Mouse (Mus musculus): ENCODE data around the gene Mc1r. TPM values are rescaled to one million over a fixed set of nuclear protein-coding genes. Genes with fewer than 3 reads are reported as not detected.
"Not testable (repeated sequence)": the region's sequence is repeated elsewhere in the genome, so short reads cannot be mapped to it uniquely, and the experiment has no call there.

Mc1r gene
- polyA plus RNA-seq, 1 experiment from 2014 or later = 0.14 TPM

GRCm38 (mm10) chr8:123426511-123427509 lies 19.9 kb downstream of the Mc1r start:
- WGBS = 95% methylated on average over 27 of the region's 27 CpGs
- H3K4me1 ChIP-seq = peaks cover 9% of the 10 kb centered on the region; the same call in 1 of the 2 replicates
- H3K36me3 ChIP-seq (replicated peaks) = peaks cover 9% of the 10 kb centered on the region; the same call in 1 of the 2 replicates
- H3K27ac ChIP-seq = no peak overlapping the region
- no peak overlapping the region for H3K4me3 ChIP-seq (replicated peaks)
- no peak overlapping the region for H3K9ac ChIP-seq
- H3K4me2 ChIP-seq = no peak overlapping the region
- H3K9me3 ChIP-seq = peaks cover 45% of the 10 kb centered on the region
- H3K27me3 ChIP-seq = no peaks in the 10 kb centered on the region
- no peak for ATAC-seq (ENCODE audit: low FRiP score)

- Histone ChIP-seq H3K36me3 (replicated peaks) (peaks cover under 1% of the 10 kb centered on the region; the same call in 1 of the 2 replicates), H3K9ac (no peak overlapping the region), H3K27ac (no peak overlapping the region), H3K9me3 (peaks cover 55% of the 10 kb centered on the region), H3K4me2 (no peak overlapping the region), H3K4me1 (0 out of 2 replicates have a peak, but pooled peaks cover under 1% of the 10 kb centered on the region), H3K4me3 (replicated peaks) (no peak overlapping the region), H3K27me3 (no peaks in the 10 kb centered on the region)
- 97% methylated on average over 24 of the region's 24 CpGs for WGBS
- ATAC-seq (ENCODE audit: low FRiP score) = no peak
These were observed 20.9 kb downstream of the Mc1r start for GRCm38 (mm10) chr8:123427639-123428275.

- no peaks in the 10 kb centered on the region for H3K4me1 ChIP-seq
- ATAC-seq (ENCODE audit: low FRiP score) = no peak
- H3K4me2 ChIP-seq = no peak overlapping the region
- no peaks in the 10 kb centered on the region for H3K27me3 ChIP-seq
- H3K9ac ChIP-seq = no peak overlapping the region
- H3K9me3 ChIP-seq = peaks cover 56% of the 10 kb centered on the region
- WGBS = 98% methylated on average over 29 of the region's 29 CpGs
- no peak overlapping the region for H3K27ac ChIP-seq
- no peaks in the 10 kb centered on the region for H3K36me3 ChIP-seq (replicated peaks)
- no peak overlapping the region for H3K4me3 ChIP-seq (replicated peaks)
These were observed 21.5 kb downstream of the Mc1r start for GRCm38 (mm10) chr8:123428343-123428893.

- 96% methylated on average over 23 of the region's 23 CpGs for WGBS
These were observed 22.2 kb downstream of the Mc1r start for GRCm38 (mm10) chr8:123428939-123429721.

GRCm38 (mm10) chr8:123429722-123430013 lies 22.8 kb downstream of the Mc1r start:
- H3K4me1 ChIP-seq; ATAC-seq (ENCODE audit: low FRiP score): not testable (repeated sequence)
- 95% methylated on average over 15 of the region's 15 CpGs for WGBS

More at GRCm38 (mm10) chr8:123428939-123429721, 22.2 kb downstream of the Mc1r start:
- Histone ChIP-seq H3K4me1 (no peaks in the 10 kb centered on the region), H3K27me3 (no peaks in the 10 kb centered on the region), H3K4me3 (replicated peaks) (no peak overlapping the region), H3K9me3 (peaks cover 56% of the 10 kb centered on the region), H3K4me2 (no peak overlapping the region), H3K27ac (no peak overlapping the region), H3K36me3 (replicated peaks) (no peaks in the 10 kb centered on the region), H3K9ac (no peak overlapping the region)
- ATAC-seq (ENCODE audit: low FRiP score) = no peak

GRCm38 (mm10) chr8:123430936-123431335 lies 24.0 kb downstream of the Mc1r start:
- 89% methylated on average over 8 of the region's 8 CpGs for WGBS
- not testable (repeated sequence) for ATAC-seq (ENCODE audit: low FRiP score); H3K27ac ChIP-seq; H3K9ac ChIP-seq; H3K27me3 ChIP-seq; H3K4me2 ChIP-seq; H3K4me3 ChIP-seq (replicated peaks); H3K4me1 ChIP-seq; H3K36me3 ChIP-seq (replicated peaks)
- peaks cover 65% of the 10 kb centered on the region for H3K9me3 ChIP-seq

More at GRCm38 (mm10) chr8:123429722-123430013, 22.8 kb downstream of the Mc1r start:
- H3K36me3 ChIP-seq (replicated peaks); H3K27ac ChIP-seq; H3K4me3 ChIP-seq (replicated peaks); H3K27me3 ChIP-seq; H3K4me2 ChIP-seq; H3K9ac ChIP-seq: not testable (repeated sequence)
- peaks cover 60% of the 10 kb centered on the region for H3K9me3 ChIP-seq

- Histone ChIP-seq H3K9ac (no peak overlapping the region), H3K27me3 (no peaks in the 10 kb centered on the region), H3K4me1 (no peaks in the 10 kb centered on the region), H3K9me3 (peaks cover 60% of the 10 kb centered on the region), H3K4me3 (replicated peaks) (no peak overlapping the region), H3K4me2 (no peak overlapping the region), H3K27ac (no peak overlapping the region), H3K36me3 (replicated peaks) (no peaks in the 10 kb centered on the region)
- 95% methylated on average over 25 of the region's 25 CpGs for WGBS
- ATAC-seq (ENCODE audit: low FRiP score) = no peak
These were observed 24.9 kb downstream of the Mc1r start for GRCm38 (mm10) chr8:123431616-123432365.

GRCm38 (mm10) chr8:123432381-123432780 lies 25.5 kb downstream of the Mc1r start:
- Histone ChIP-seq H3K27me3 (no peaks in the 10 kb centered on the region), H3K4me1 (no peaks in the 10 kb centered on the region), H3K9ac (no peak overlapping the region), H3K27ac (no peak overlapping the region), H3K9me3 (peaks cover 54% of the 10 kb centered on the region), H3K4me2 (no peak overlapping the region), H3K36me3 (replicated peaks) (no peaks in the 10 kb centered on the region), H3K4me3 (replicated peaks) (no peak overlapping the region)
- WGBS = 95% methylated on average over 16 of the region's 16 CpGs
- ATAC-seq (ENCODE audit: low FRiP score) = no peak

- peaks cover 44% of the 10 kb centered on the region for H3K9me3 ChIP-seq
- H3K9ac ChIP-seq; H3K36me3 ChIP-seq (replicated peaks); H3K27ac ChIP-seq; ATAC-seq (ENCODE audit: low FRiP score); H3K4me3 ChIP-seq (replicated peaks); H3K4me1 ChIP-seq; H3K27me3 ChIP-seq; H3K4me2 ChIP-seq: not testable (repeated sequence)
- WGBS = 97% methylated on average over 47 of the region's 47 CpGs
These were observed 26.5 kb downstream of the Mc1r start for GRCm38 (mm10) chr8:123433241-123433974.

- ATAC-seq (ENCODE audit: low FRiP score) = no peak
- WGBS = 92% methylated on average over 2 of the region's 2 CpGs
- no peak overlapping the region for H3K27ac ChIP-seq
- H3K4me1 ChIP-seq = peaks cover 9% of the 10 kb centered on the region
- no peak overlapping the region for H3K9ac ChIP-seq
- H3K4me3 ChIP-seq (replicated peaks) = no peak overlapping the region
- no peaks in the 10 kb centered on the region for H3K9me3 ChIP-seq
- H3K36me3 ChIP-seq (replicated peaks) = no peaks in the 10 kb centered on the region
- H3K27me3 ChIP-seq = 0 out of 2 replicates have a peak, but pooled peaks cover 5% of the 10 kb centered on the region
- no peak overlapping the region for H3K4me2 ChIP-seq
These were observed 34.9 kb downstream of the Mc1r start for GRCm38 (mm10) chr8:123441788-123442187.

GRCm38 (mm10) chr8:123442351-123442750 lies 35.4 kb downstream of the Mc1r start:
- peak overlapping the region; percentile 72 for H3K4me2 ChIP-seq
- H3K9me3 ChIP-seq = no peaks in the 10 kb centered on the region
- no peaks in the 10 kb centered on the region for H3K36me3 ChIP-seq (replicated peaks)
- H3K9ac ChIP-seq = peak overlapping the region; percentile 75; the same call in 1 of the 2 replicates
- ATAC-seq (ENCODE audit: low FRiP score) = no peak; the same call in 1 of the 2 replicates
- no peak overlapping the region for H3K27ac ChIP-seq
- WGBS = 86% methylated on average over 5 of the region's 5 CpGs
- H3K4me3 ChIP-seq (replicated peaks) = no peak overlapping the region
- H3K27me3 ChIP-seq = 0 out of 2 replicates have a peak, but pooled peaks cover 5% of the 10 kb centered on the region
- peaks cover 9% of the 10 kb centered on the region for H3K4me1 ChIP-seq

Data from forebrain, embryonic 12.5 days (tissue).